Mouse (Mus musculus) neural tube, embryonic 11.5 days (tissue): ENCODE data around the gene Klhl36. TPM values are rescaled to one million over a fixed set of nuclear protein-coding genes. Genes with fewer than 3 reads are reported as not detected.

Experiments used
- ATAC-seq: fragments of 200-750 bp; cut with Nextera tagmentation; 2 replicates; pipeline ENCODE4 v1.8.0; 2017; ENCODE audit warnings: moderate number of reproducible peaks, mild to moderate bottlenecking, moderate TSS enrichment, moderate library complexity; ENCODE audit not compliant: insufficient read depth, low FRiP score, low TSS enrichment
- DNase-seq: peaks from one replicate; pipeline ENCODE4 v3.0.0-alpha.2; 2015; ENCODE audit warnings: low spot score
- H3K27ac ChIP-seq: fragments of 300-500 bp; sonication (generic); 2 replicates; pipeline ENCODE4 v1.5.1; 2014; ENCODE audit warnings: low read depth, mild to moderate bottlenecking, low read length
- H3K27me3 ChIP-seq: fragments of 300-500 bp; sonication (generic); 2 replicates; pipeline ENCODE4 v1.6.1; 2014; ENCODE audit warnings: mild to moderate bottlenecking, low read length, mixed read lengths; ENCODE audit not compliant: control insufficient read depth, insufficient read depth
- H3K36me3 ChIP-seq: fragments of 300-500 bp; sonication (generic); 2 replicates; pipeline ENCODE4 v1.6.1; 2014; ENCODE audit warnings: mild to moderate bottlenecking, low read length, moderate library complexity, mixed read lengths; ENCODE audit not compliant: control insufficient read depth, insufficient read depth
- H3K4me1 ChIP-seq: fragments of 300-500 bp; sonication (generic); 2 replicates; pipeline ENCODE4 v1.6.1; 2014; ENCODE audit warnings: low read length, mixed read lengths; ENCODE audit not compliant: control insufficient read depth, insufficient read depth
- H3K4me2 ChIP-seq: fragments of 300-500 bp; sonication (generic); 2 replicates; pipeline ENCODE4 v1.6.1; 2014; ENCODE audit warnings: low read depth, mild to moderate bottlenecking, moderate library complexity
- H3K4me3 ChIP-seq: fragments of 300-500 bp; sonication (generic); 2 replicates; pipeline ENCODE4 v1.5.1; 2014; ENCODE audit warnings: low read depth, low read length
- H3K9ac ChIP-seq: fragments of 300-500 bp; sonication (generic); 2 replicates; pipeline ENCODE4 v1.6.1; 2014; ENCODE audit warnings: mild to moderate bottlenecking, low read length
- H3K9me3 ChIP-seq: fragments of 300-500 bp; sonication (generic); 2 replicates; pipeline ENCODE4 v1.6.1; 2016; ENCODE audit warnings: low read length; ENCODE audit not compliant: control insufficient read depth
- WGBS: fragments of 180-500 bp; shearing (Covaris S2); extraction: QIAGEN DNeasy Blood & Tissue Kit; methylation state at CpG from one replicate; pipeline ENCODE4 v1.1.7; 2014; 5-methylcytosine and 5-hydroxymethylcytosine counted together
- polyA plus RNA-seq: library from polyadenylated mRNA; unstranded; fragments of >200 nt; fragmentation: Nextera tagmentation; extraction: Ambion mirVana; gene quantifications from 2 replicates; pipeline ENCODE4 v1.2.1, GENCODE M21; 2014

Gene Klhl36
- polyA plus RNA-seq, 1 experiment from 2014 or later: 8.9 TPM

DNA sequence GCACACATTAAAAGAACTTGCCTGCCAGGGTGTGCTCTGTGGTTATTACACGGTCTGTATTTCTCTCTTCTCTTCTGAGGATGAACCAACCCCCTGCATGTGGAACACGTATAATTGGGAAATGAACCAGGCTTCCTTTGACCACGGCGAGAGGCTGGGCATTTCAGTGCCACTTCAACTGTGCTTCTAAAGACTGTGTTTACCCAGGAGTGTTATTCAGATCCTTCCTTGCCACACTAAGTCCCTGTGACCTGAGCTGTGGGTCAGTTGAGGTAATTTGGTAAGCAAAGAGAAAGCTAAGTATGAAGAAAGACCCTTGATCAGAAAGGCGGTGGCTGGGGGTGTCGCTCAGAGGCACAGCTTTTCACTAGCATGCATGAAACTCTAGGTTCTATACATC lies 19.2 kb downstream of the Klhl36 start:
- H3K4me2 ChIP-seq: no peak overlapping the region
- no peak overlapping the region for H3K4me3 ChIP-seq
- H3K4me1 ChIP-seq: 0 out of 2 replicates have a peak, but pooled peaks cover 2% of the 10 kb centered on the region
- no peak for DNase-seq
- H3K27ac ChIP-seq: no peak overlapping the region
- ATAC-seq: no peak
- no peaks in the 10 kb centered on the region for H3K9me3 ChIP-seq
- H3K9ac ChIP-seq: no peak overlapping the region
- 0 out of 2 replicates have a peak, but pooled peaks cover 3% of the 10 kb centered on the region for H3K36me3 ChIP-seq
- WGBS: 83% methylated on average over 6 of the region's 6 CpGs
- H3K27me3 ChIP-seq: no peaks in the 10 kb centered on the region

- H3K9me3 ChIP-seq: no peaks in the 10 kb centered on the region
- H3K4me1 ChIP-seq: 0 out of 2 replicates have a peak, but pooled peaks cover 2% of the 10 kb centered on the region
- 77% methylated on average over 8 of the region's 8 CpGs for WGBS
- H3K4me3 ChIP-seq: no peak overlapping the region
- ATAC-seq: no peak
- H3K4me2 ChIP-seq: no peak overlapping the region
- no peaks in the 10 kb centered on the region for H3K27me3 ChIP-seq
- H3K36me3 ChIP-seq: 0 out of 2 replicates have a peak, but pooled peaks cover 1% of the 10 kb centered on the region
- H3K27ac ChIP-seq: no peak overlapping the region
- no peak for DNase-seq
- H3K9ac ChIP-seq: no peak overlapping the region
These were observed 19.9 kb downstream of the Klhl36 start for GRCm38 (mm10) chr8:119881917-119882316.

GRCm38 (mm10) chr8:119883281-119883680 lies 21.2 kb downstream of the Klhl36 start:
- 0 out of 2 replicates have a peak, but pooled peaks cover 2% of the 10 kb centered on the region for H3K4me1 ChIP-seq
- DNase-seq: no peak
- no peak overlapping the region for H3K9ac ChIP-seq
- WGBS: 89% methylated on average over 7 of the region's 7 CpGs
- H3K9me3 ChIP-seq: no peaks in the 10 kb centered on the region
- H3K27ac ChIP-seq: no peak overlapping the region
- H3K4me2 ChIP-seq: no peak overlapping the region
- no peak for ATAC-seq
- no peaks in the 10 kb centered on the region for H3K36me3 ChIP-seq
- no peak overlapping the region for H3K4me3 ChIP-seq
- H3K27me3 ChIP-seq: no peaks in the 10 kb centered on the region

- no peaks in the 10 kb centered on the region for H3K36me3 ChIP-seq
- H3K27me3 ChIP-seq: no peaks in the 10 kb centered on the region
- H3K9ac ChIP-seq: no peak overlapping the region
- no peak overlapping the region for H3K4me3 ChIP-seq
- 0 out of 2 replicates have a peak, but pooled peaks cover 2% of the 10 kb centered on the region for H3K4me1 ChIP-seq
- DNase-seq (no peak), ATAC-seq (no peak)
- H3K9me3 ChIP-seq: no peaks in the 10 kb centered on the region
- H3K4me2 ChIP-seq: no peak overlapping the region
- no peak overlapping the region for H3K27ac ChIP-seq
- 38% methylated on average over 3 of the region's 3 CpGs for WGBS
These were observed 23.5 kb downstream of the Klhl36 start for GRCm38 (mm10) chr8:119885612-119886011.

GRCm38 (mm10) chr8:119887130-119887529 lies 25.1 kb downstream of the Klhl36 start:
- no peak for ATAC-seq
- H3K4me1 ChIP-seq: 0 out of 2 replicates have a peak, but pooled peaks cover 2% of the 10 kb centered on the region
- no peak overlapping the region for H3K9ac ChIP-seq
- H3K36me3 ChIP-seq: no peaks in the 10 kb centered on the region
- no peaks in the 10 kb centered on the region for H3K27me3 ChIP-seq
- no peaks in the 10 kb centered on the region for H3K9me3 ChIP-seq
- no peak overlapping the region for H3K27ac ChIP-seq
- H3K4me3 ChIP-seq: no peak overlapping the region
- WGBS: 97% methylated on average over 3 of the region's 3 CpGs
- no peak overlapping the region for H3K4me2 ChIP-seq
- DNase-seq: no peak

- Histone ChIP-seq H3K4me3 (no peak overlapping the region), H3K4me2 (no peak overlapping the region), H3K36me3 (no peaks in the 10 kb centered on the region), H3K4me1 (0 out of 2 replicates have a peak, but pooled peaks cover 2% of the 10 kb centered on the region), H3K9me3 (no peaks in the 10 kb centered on the region), H3K9ac (no peak overlapping the region), H3K27me3 (no peaks in the 10 kb centered on the region), H3K27ac (no peak overlapping the region)
- DNase-seq (no peak), ATAC-seq (peak; percentile 45; the same call in 1 of the 2 replicates)
- 64% methylated on average over 4 of the region's 4 CpGs for WGBS
These were observed 25.9 kb downstream of the Klhl36 start for GRCm38 (mm10) chr8:119888012-119888411.

DNA sequence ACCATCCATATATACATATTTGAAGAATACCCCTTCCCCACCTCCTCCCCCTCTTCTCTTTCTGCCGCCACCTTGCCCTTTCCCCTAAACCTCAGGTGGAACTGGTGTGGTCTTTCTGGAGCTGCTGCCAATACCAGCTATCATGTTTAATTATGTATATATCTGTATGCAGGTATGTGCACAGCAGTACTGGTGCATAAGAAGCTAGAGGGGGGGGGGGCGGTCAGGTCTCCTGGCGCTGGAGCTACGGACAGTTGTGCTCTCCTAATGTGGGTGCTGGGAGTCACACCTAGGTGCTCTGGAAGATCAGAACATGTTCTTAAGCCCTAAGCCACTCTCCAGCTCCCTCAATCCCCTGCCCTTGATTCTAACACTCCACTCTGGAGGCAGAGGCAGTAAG lies 35.0 kb downstream of the Klhl36 start:
- Histone ChIP-seq H3K4me2 (no peak overlapping the region), H3K4me3 (no peak overlapping the region), H3K27ac (no peak overlapping the region), H3K9ac (no peak overlapping the region), H3K27me3 (peaks cover 14% of the 10 kb centered on the region), H3K4me1 (no peaks in the 10 kb centered on the region), H3K36me3 (no peaks in the 10 kb centered on the region), H3K9me3 (no peaks in the 10 kb centered on the region)
- ATAC-seq (no peak), DNase-seq (no peak)
- WGBS: 73% methylated on average over 4 of the region's 4 CpGs

GRCm38 (mm10) chr8:119897933-119898332 lies 35.9 kb downstream of the Klhl36 start:
- Histone ChIP-seq H3K27me3 (peaks cover 14% of the 10 kb centered on the region), H3K9me3 (no peaks in the 10 kb centered on the region), H3K36me3 (no peaks in the 10 kb centered on the region), H3K9ac (no peak overlapping the region), H3K27ac (no peak overlapping the region), H3K4me3 (no peak overlapping the region), H3K4me2 (no peak overlapping the region), H3K4me1 (no peaks in the 10 kb centered on the region)
- 21% methylated on average over 13 of the region's 13 CpGs for WGBS
- DNase-seq (no peak), ATAC-seq (no peak)

DNA sequence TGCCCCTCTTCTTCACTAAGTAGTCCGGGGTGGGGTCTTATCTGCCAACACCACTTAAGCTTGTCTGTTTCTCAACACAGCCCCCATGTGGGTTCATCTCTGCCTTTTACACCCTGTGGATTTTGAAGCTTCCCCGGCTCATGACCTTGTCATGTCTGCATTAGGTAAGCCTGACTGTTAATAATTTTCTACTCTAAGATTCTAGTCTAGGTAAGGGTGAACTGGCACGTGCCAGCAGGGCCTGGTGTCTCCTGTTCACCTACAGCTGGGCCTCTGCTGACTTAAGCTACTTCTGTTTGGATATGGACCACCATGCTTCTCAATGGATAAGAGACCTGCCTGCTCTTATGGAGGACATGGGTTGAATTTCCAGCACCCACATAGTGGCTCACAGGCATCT lies 39.3 kb downstream of the Klhl36 start:
- H3K27ac ChIP-seq: no peak overlapping the region
- 78% methylated on average over 3 of the region's 3 CpGs for WGBS
- no peaks in the 10 kb centered on the region for H3K9me3 ChIP-seq
- H3K4me3 ChIP-seq: no peak overlapping the region
- DNase-seq: no peak
- no peak overlapping the region for H3K4me2 ChIP-seq
- peaks cover 14% of the 10 kb centered on the region for H3K27me3 ChIP-seq
- 0 out of 2 replicates have a peak, but pooled peaks cover 3% of the 10 kb centered on the region for H3K4me1 ChIP-seq
- H3K36me3 ChIP-seq: no peaks in the 10 kb centered on the region
- no peak overlapping the region for H3K9ac ChIP-seq
- ATAC-seq: no peak
